Mouse (Mus musculus) right cerebral cortex, postnatal 36 days (tissue): ENCODE measurements at regions not wholly inside any gene's neighbourhood (a gene's known extent, or its start where the extent isn't known, plus 50 kb on each side); places are given as distances from the start of the nearest gene placed in this dataset.
A peak's percentile ranks its signal among the peaks of the same experiment; 100 is the strongest.

Experiments used
- DNase-seq, 2 experiments: peaks; one replicate each; pipeline ENCODE4 v3.0.0; 2022; ENCODE audit warnings: low spot score in 2 of 2, mixed read lengths in 1 of 2

DNA sequence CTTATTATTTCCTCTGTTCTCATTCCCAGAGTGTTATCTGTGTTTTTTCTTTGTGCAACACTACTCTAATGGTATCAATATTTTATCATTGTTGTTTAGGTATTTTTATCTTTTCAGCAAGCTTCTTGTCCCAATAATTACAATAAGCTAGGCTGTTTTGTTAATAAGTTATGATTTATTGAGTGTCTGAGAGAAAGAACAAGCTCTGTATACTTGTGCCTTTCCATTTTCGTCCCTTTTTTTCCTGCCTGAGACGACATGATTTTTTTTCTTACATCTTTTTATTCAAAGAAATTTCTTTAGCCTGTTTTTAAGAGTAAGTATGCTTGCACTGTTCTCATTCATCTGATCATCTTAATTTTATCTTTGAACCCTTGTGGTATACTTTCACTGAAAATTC lies 904.1 kb downstream of the A830018L16Rik start:
- DNase-seq = no peak

DNA sequence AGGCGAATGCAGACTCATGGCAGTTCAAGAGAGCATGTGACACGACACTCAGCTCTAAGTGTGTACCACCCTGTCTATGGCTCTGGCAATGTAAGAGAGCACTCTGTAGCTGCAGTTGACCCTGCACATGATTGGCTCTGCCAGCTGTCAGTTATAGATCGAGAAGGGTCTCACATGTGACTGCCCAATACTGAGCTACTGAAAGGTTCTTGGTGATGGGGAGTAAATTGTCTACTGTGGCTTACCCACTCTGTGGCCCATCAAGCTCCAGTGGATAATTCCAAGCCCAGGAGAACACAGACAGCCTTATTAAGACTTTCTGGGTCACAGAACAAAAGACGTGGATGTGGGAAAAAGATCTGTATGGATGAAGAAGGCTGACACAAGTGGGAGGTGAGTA lies 920.3 kb downstream of the A830018L16Rik start:
- no peak for DNase-seq

DNA sequence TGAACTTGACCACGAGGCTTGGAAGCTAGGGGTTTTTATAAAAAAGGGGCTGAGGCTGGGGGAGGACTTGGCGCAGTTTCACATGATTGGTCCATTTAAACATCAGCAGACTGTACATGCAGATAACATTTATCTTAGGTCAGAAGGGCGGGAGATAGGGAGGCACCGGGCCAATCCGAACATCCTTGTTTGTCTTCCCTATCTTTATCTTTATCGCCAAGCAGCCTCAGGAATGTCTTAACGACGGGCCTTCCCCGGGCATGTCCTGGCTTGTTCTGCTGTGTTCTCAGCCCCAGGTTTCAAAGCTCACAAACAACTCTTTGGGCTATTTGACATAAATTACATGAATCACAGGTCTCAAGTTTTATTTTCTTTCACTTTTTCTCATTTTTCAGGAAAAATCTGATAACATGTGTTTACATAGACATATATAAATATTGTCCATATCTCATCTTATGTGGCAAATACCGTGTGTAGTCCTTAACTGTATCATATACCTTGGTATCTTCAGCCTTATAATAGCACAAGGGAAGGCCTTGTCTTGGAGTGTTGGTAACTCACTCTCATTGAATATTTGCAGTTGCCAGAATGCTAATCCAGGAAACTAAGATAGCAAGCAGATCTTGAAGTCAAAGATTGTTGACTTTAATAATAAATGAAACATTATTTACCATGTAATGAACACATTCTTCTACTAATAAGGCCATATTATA lies 931.0 kb downstream of the A830018L16Rik start:
- DNase-seq = no peak

DNA sequence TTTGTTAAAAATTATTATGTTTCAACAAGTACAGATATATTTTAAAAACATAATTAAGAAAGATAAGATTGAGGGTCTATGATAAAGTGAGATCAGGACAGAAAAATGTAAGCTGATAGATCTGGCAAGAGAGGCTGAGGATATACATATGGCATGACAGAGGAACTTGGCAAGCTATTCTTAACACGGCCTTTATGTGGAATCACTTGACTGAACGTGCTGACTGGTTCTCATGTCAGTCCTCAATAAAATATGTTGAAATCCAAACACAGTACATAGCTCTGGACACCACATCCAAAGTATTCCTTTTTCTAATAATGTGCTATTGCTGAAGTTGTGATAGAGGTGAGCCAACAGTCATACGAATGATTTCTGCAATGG lies 931.5 kb downstream of the A830018L16Rik start:
- DNase-seq = no peak

DNA sequence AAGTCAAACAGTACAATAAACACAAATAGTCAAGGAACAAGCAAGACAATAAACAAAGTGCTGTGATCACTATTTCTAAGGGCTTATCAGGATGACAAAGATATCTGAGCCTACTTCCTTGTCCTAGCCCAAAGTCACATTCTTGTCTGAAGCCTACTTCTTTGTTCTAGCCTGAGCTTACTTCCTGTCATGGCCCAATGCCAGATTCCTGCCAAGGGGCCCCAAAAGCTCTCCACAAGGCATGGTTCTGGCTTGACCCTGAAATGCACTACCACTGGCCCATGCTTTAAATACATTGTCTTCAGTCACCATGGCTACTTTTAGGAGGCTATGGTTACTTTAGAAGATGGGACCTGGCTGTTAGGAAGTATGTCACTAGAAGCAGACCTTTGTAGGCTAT lies 940.6 kb downstream of the A830018L16Rik start:
- no peak for DNase-seq

DNA sequence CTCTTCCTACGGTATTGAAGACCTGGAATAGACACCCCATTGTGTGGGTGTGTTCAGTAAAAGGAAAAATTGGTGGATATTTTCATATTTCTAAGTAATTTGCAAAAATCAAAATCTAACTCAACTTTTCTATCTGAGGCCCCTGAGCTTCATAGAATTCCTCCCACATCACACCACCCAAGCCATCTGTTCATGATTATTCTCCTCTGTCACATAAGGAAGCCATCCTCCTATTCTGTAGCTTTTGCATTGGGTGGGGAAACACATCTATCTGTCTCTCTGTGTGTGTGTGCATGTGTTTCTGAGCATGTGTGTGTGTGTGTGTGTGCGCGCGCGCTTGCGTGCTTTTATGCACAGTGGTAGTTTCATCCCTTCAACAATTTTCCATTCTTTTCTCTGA lies 954.0 kb downstream of the A830018L16Rik start:
- peak; percentile 32 to 53 for DNase-seq

DNA sequence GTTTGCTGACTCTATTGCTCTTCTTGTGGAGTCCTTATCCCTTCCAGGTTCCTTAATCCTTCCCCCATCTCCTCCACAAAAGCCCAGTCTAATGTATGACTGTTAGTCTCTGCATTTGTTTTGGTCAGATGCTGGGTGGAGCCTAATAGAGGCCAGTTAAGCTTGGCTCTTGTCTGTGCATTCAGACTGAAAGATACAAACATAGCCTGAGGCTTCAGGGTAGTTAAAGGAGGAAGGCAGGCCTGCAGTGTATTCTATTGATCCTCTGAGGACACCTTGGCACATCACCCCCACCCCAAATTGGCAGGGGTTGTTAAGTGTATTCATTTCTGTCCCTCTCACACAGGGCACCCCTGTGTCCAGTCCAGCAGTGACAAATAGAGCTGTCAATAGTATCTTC lies 959.1 kb downstream of the A830018L16Rik start:
- no peak for DNase-seq

DNA sequence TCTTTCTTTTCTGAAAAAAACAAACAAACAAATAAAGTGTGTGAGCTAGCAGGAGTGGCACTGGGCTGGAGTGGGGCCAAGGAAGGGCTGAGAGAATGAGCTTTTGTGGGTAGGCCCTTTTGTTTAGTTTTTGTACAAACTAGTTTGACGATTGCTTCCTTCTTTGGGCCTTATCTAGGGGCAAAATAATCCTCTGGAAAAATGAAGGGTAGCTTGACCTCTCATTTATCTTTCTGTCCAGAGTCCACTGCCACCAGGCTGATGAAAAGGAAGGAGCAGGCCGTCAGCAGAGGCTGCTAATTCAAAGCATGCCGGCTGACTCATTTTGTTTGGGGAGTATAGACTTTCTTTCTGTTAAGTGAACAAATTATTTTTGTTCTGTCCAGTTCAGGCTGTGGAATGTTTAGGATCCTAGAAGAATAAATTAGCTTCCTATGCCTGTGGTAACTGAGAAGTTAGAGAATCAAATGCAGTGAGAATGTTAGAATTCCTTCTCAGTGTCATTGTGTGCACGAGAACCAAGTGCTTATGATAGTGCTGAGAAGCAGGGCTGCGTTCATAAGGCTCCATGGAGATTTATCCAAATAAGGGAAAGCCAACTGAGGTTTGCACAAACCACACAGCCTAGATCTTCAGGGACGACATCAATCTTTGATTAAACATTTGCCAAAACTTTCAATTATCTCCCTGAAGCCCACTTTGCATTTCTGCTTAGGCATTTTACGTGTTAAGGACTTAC lies 984.4 kb downstream of the A830018L16Rik start:
- no peak for DNase-seq

DNA sequence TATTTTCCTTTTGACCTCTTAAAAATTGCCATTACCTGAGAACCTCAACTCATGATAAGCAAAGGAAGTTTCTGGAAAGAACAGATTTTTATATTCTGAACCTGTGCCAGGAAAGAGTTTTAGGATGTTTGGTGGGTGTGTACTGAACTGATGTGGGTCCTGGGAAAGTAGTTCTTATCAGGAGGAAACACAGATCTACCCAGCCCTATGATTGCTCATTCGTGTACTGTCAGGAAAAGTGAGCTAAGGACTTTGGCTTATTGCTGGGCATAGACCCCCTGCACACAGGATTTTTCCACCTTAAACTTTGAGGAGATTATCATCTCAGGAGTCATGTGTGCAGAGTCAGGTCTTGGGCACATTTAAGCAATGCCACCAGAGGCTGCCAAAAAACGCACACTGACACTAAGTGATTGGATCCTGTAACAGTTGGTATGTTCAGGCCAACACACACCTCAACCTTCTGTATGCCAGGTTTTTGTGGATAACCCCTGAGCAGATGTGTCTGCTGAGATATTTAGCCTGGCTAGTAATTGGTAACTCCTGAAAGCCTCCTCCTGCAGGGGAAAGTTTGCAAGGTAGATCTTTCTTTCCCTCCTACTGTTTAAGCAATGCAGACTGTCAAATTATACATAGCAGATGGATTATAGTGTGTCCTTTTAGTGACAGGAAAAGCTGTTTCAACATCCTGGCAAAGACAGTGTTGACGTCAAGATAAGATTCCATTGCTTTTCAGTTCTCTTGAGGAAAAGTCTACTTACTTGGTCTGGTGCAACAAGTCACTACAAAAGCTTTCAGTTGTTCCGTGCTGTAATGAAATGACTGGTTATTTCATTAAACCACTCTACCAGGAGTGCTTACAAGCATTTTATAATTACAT lies 991.7 kb downstream of the A830018L16Rik start:
- DNase-seq = no peak

DNA sequence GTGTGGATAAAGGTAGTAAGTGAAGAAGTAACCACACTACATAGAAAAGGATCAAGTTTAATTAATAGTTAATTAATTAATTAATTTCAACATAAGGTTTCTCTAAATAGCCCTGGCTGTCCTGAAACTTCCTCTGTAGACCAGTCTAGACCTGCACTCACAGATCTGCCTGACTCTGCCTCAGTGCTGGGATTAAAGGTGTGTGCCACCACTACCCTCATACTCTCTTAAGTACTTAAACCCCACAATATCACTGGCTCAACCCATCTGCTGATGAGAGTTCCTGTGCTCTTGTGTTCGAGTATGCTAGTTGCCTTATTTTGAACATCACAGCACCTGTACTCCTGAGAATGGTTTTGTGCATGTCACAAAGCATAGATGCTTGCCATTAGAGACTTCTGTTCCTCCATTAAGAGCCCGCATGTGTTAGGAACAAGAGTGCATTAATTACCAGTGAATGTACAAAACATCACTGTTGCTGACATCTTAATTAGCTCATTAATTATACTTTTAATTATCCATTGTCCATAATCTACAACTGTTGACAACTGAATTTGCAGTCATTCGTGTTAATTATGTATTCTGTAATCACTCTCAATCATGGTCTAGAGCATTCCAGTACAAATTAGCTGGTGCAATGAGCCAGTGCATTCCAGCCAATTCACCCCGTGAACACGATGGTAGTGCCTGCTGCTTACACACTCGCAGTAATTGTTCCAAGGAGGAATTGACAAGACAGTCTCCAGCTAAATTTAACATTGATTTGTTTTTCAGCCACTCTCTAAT lies 996.0 kb downstream of the A830018L16Rik start:
- DNase-seq = no peak

DNA sequence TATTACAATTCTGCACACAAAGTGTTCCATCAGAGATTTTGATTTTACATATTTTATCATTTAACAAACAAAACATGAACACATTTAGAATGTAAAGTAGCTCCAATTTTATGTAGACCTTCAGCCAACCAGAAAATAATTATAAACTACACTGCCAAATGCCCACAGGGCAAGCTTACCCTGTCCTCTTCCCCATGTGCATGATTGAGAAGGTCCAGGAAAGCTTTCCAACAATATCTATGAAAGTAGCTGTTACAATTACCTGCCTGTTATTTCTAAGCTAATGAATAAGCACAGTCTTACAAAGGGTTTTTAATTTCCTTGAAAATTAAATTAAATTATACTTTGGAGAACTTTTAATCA lies 996.6 kb downstream of the A830018L16Rik start:
- no peak for DNase-seq

DNA sequence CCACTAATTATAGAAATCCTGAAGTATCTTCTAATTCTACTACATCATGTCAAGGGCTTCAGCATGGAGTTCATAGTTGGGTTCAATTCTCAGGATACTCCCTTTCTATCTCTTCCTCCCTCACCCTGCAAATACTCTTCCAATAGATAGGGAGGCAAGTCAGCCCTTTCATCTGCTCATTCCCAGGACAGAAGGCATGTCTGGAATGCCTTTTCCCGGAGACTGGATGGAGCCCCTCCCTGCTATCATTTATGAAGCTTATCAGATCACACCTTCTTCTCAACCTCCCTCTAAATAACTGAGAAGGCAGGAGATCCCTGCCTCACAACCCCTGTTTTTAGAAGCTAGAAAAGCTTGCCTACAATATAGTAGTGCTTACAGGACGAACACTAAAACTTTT lies 1010.6 kb downstream of the A830018L16Rik start:
- no peak for DNase-seq

DNA sequence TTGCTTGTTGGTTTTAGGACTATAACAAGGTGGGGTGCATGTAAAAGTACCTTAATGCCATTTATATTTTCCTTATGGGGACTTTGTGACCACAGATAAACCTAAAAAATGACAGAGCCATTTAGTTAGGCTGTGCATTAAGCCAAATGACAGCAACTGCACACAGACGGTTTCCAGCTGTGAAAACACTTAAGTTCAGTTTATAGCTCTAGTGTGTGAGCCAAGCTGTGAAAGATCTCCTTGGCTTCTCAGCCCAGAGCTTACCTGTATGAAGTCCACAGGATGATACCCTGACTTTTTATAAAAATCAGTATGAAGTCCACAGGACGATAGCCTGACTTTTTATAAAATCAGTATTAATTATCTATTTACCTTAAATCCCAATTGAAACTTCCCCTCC lies 1024.0 kb downstream of the A830018L16Rik start:
- DNase-seq = no peak

DNA sequence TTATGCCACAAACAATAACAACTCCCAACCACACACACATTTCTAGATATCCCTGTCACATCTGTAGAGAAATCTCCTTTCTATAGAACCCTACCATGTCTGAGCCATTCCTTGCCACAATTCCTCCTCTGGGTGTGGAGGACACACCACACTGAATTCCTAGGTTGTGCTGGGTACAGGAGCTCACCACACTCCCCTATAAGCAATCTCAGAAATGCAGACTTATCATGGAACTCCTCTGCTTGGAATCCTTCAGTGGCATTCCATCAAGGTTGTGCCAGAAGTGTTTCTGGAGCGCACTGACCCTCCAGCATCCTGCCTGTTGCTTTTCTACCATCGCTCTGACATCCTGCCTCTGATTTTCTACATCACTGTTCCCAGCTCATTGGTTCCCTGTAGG lies 1052.3 kb downstream of the A830018L16Rik start:
- DNase-seq = no peak

DNA sequence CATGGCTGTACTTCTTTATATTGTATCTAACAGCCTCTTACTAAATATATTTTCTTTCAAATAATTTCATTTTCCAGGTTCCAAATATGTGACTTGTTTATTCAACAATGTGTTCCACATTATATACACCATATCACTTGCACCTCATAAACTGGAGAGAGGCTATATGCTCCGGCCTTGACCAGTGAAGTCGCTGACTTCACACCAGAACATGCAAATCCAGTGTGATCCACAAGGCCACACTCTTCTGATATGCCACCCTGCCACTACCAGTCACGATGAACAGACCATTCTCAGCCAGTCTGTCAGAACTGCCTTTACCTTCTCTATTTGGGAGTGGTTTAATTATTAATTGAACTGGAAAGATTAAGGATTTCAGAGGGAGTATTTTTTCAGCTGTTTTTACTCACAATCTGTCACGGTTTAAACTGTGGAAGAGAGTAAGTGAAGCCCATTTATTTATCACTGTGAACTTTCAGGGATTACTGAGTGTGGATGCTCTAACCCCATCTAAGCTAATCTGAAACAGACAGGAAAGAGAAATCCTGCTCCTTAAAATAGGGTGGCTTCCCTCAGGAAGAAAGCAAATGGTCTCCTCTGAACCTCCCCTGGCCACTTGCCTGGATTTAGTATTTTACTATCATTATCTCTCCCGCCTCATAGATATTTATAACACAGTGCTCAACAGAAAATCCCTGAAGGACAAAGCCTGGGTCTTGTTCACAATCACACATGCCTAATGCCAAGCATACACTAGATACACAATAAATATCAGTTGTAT lies 1065.3 kb downstream of the A830018L16Rik start:
- DNase-seq = no peak

DNA sequence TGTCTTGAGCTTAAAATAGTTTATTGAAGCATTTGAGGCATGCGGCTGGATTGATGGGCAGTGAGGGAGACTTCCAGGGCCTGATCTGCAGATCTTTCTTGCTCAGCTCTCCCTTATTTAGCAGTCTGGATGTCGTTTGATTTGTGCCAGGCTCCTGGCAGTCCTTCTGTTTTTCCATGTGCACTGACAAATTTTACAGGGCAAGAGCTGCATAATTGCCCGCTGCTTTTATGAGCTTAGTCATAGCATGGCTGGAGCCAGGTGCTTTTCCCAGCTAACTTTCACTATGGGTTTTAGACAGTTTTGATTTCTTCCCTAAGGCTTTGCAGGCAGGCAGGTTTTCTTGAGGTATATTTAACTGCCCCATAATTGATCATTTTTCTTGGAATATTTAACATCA lies 1086.5 kb downstream of the A830018L16Rik start:
- peak in 1 of 2 experiments; percentile 29 for DNase-seq

DNA sequence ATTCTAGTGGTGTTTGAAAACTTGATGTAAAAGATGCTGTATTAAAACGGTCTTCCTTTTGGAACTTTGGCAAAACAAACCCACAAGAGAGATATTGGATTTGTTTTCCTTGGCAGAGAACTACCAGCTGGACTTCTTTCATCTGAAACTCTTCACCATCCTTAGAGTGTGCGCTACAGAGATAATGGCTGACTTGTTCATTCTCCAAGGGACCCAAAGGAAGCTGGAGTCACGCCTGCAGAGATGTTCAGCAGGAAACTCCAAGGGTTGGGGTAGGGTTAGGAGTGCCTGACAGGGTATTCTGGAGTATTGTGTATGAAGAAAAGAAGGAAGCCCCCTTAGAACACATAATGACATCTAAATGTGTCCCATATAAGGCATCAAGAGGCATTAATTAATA lies 1094.1 kb downstream of the A830018L16Rik start:
- no peak for DNase-seq

DNA sequence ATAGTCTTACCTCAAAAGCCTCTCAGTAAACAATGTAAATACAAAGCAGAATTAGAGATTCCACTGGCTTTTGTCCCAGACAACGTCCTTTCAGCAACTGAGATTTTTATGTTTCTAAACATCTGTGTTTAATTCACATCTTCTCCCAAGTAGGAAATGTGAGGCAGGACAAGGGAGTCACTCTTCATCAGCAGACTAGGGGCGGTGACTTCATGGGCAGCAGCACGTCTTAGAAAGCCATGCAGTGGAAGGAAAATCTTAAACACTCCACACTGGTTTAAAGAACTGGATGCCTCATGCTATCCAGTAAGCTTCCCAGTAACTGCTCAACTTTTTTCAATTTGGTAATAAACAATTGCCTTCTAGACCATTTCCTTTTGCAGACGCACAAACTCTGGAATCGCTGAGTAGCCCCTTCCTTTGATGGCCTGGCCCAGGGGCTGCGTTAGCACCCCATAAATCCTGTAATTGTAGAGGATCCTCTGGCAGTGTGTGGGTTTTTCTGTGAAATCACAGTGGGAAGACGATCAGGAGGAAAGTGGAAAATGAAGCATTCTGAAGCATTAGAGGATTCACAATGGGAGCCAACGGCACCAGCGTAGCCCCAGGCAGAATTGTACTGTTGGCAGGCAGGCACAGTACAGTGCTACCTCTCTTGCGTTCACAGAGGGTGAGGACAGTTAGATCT lies 1096.4 kb downstream of the A830018L16Rik start:
- DNase-seq = no peak

DNA sequence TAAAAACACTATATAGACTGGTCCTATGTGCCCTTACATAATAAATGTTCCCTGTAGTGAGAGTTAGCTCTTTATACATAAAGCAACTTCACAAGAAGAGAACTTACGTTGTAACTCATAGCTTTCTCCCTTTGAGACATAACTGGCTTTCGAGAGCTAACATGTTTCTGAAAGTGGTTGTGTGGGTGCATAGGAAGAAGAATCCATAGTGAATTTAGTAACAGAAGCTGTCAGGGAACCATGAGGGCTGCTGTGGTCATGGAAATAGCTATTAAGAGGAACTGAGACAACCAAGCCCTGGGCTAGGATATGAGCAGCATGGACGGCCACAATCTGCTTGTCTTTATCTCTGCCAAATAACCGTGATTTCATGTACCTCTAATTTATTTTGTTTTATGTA lies 1105.7 kb downstream of the A830018L16Rik start:
- DNase-seq = no peak

DNA sequence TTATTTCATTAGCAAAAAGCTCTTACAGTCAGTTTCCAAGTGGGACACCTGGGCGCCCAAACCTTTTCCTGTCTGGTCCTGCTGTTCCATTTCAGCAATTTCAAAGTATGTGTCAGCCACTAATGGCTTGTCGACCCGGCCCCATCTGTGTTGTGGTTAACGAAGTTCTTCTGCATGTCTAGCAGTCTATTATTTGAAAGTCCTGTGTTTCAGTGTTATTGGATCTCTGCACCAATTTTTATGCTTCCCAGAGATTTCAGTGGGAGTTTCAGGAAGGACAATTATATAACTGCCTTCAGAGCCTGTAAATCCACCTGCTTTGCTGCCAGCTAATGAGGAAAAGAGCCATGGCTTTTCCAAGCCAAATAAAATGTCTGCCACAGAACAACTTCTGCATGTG lies 1142.0 kb downstream of the A830018L16Rik start:
- peak in 1 of 2 experiments; percentile 12 for DNase-seq
